Mouse (Mus musculus) hindbrain, embryonic 11.5 days (tissue): ENCODE results near the gene Tnip1. TPM values are rescaled to one million over a fixed set of nuclear protein-coding genes. Genes with fewer than 3 reads are reported as not detected.

ENCODE experiments used
- ATAC-seq: fragments of 200-750 bp; cut with Nextera tagmentation; 2 replicates; pipeline ENCODE4 v1.8.0; 2017; ENCODE audit warnings: mild to moderate bottlenecking, moderate TSS enrichment, moderate library complexity; ENCODE audit not compliant: low FRiP score
- DNase-seq: peaks from one replicate; pipeline ENCODE4 v3.0.0-alpha.2; 2015; ENCODE audit warnings: low spot score
- H3K27ac ChIP-seq: fragments of 300-500 bp; sonication (generic); 2 replicates; pipeline ENCODE4 v1.5.1; 2014; ENCODE audit warnings: mild to moderate bottlenecking, low read depth, low read length
- H3K27me3 ChIP-seq: fragments of 300-500 bp; sonication (generic); 2 replicates; pipeline ENCODE4 v1.6.1; 2014; ENCODE audit warnings: mild to moderate bottlenecking, low read length, moderate library complexity, mixed read lengths; ENCODE audit not compliant: control insufficient read depth, insufficient read depth
- H3K36me3 ChIP-seq: fragments of 300-500 bp; sonication (generic); 2 replicates; pipeline ENCODE4 v1.6.1; 2014; ENCODE audit warnings: mild to moderate bottlenecking, low read length, moderate library complexity, mixed read lengths; ENCODE audit not compliant: control insufficient read depth, insufficient read depth
- H3K4me1 ChIP-seq: fragments of 300-500 bp; sonication (generic); replicated peaks from 2 replicates; pipeline ENCODE4 v1.6.1; 2014; ENCODE audit warnings: low read length, mixed read lengths; ENCODE audit not compliant: control insufficient read depth, insufficient read depth
- H3K4me2 ChIP-seq: fragments of 300-500 bp; sonication (generic); replicated peaks from 2 replicates; pipeline ENCODE4 v1.6.1; 2014; ENCODE audit warnings: mild to moderate bottlenecking, low read depth, low read length
- H3K4me3 ChIP-seq: fragments of 300-500 bp; sonication (generic); 2 replicates; pipeline ENCODE4 v1.5.1; 2014; ENCODE audit warnings: low read depth, low read length
- H3K9ac ChIP-seq: fragments of 300-500 bp; sonication (generic); 2 replicates; pipeline ENCODE4 v1.6.1; 2014; ENCODE audit warnings: low read depth, low read length
- H3K9me3 ChIP-seq: fragments of 300-500 bp; sonication (generic); 2 replicates; pipeline ENCODE4 v1.6.1; 2016; ENCODE audit warnings: low read length; ENCODE audit not compliant: control insufficient read depth
- WGBS: fragments of 180-500 bp; shearing (Covaris S2); extraction: QIAGEN DNeasy Blood & Tissue Kit; methylation state at CpG from one replicate; pipeline ENCODE4 v1.1.7; 2014; 5-methylcytosine and 5-hydroxymethylcytosine counted together
- polyA plus RNA-seq: library from polyadenylated mRNA; unstranded; fragments of >200 nt; fragmentation: Nextera tagmentation; extraction: Ambion mirVana; gene quantifications from 2 replicates; pipeline ENCODE4 v1.2.1, GENCODE M21; 2014

Tnip1 gene
- polyA plus RNA-seq, 1 experiment from 2014 or later = 10.3 TPM

GRCm38 (mm10) chr11:54881051-54881474, 81.7 kb downstream of the Tnip1 start:
- no peaks in the 10 kb centered on the region for H3K27me3 ChIP-seq
- 2% methylated on average over 2 of the region's 2 CpGs for WGBS
- H3K27ac ChIP-seq = no peak overlapping the region
- DNase-seq (no peak), ATAC-seq (no peak)
- no peaks in the 10 kb centered on the region for H3K4me1 ChIP-seq
- no peaks in the 10 kb centered on the region for H3K9me3 ChIP-seq
- H3K4me3 ChIP-seq = no peak overlapping the region
- no peaks in the 10 kb centered on the region for H3K36me3 ChIP-seq
- H3K9ac ChIP-seq = no peak overlapping the region
- H3K4me2 ChIP-seq = no peak overlapping the region

- DNase-seq (no peak), ATAC-seq (no peak)
- WGBS = 78% methylated on average over 10 of the region's 10 CpGs
Measured at GRCm38 (mm10) chr11:54879922-54880321, 82.8 kb downstream of the Tnip1 start.

DNA sequence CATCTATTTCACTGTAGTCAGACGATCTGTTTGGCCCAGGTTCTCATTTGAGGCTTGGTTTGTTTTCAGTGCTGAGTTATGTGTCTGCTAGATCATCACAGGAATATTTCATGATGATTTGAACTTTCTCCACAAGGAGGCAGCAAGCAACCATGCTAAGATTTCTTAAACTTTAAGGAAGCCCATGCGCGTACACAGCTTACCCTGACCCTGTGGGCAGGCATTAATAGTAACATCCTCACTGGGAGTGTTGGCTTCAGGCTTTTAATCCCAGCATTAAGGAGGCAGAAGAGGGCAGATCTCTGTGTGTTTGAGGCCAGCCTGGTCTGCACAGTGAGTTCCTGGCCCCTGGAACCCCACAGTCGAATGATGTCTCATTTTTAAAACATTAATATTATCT, 83.3 kb downstream of the Tnip1 start:
- peak; percentile 72 for DNase-seq
- ATAC-seq = no peak
- H3K9me3 ChIP-seq = no peaks in the 10 kb centered on the region

More at GRCm38 (mm10) chr11:54879922-54880321, 82.8 kb downstream of the Tnip1 start:
- no peak overlapping the region for H3K27ac ChIP-seq
- no peak overlapping the region for H3K4me3 ChIP-seq
- no peaks in the 10 kb centered on the region for H3K9me3 ChIP-seq
- H3K27me3 ChIP-seq = no peaks in the 10 kb centered on the region
- no peak overlapping the region for H3K4me2 ChIP-seq
- H3K36me3 ChIP-seq = no peaks in the 10 kb centered on the region
- no peak overlapping the region for H3K9ac ChIP-seq
- no peaks in the 10 kb centered on the region for H3K4me1 ChIP-seq

GRCm38 (mm10) chr11:54878893-54879292, 83.8 kb downstream of the Tnip1 start:
- 87% methylated on average over 6 of the region's 6 CpGs for WGBS
- H3K4me1 ChIP-seq = no peaks in the 10 kb centered on the region
- H3K4me2 ChIP-seq = no peak overlapping the region
- ATAC-seq = no peak
- H3K4me3 ChIP-seq = no peak overlapping the region
- no peak overlapping the region for H3K9ac ChIP-seq
- H3K27me3 ChIP-seq = no peaks in the 10 kb centered on the region
- peaks cover 2% of the 10 kb centered on the region; the same call in 1 of the 2 replicates for H3K36me3 ChIP-seq
- no peak for DNase-seq
- no peaks in the 10 kb centered on the region for H3K9me3 ChIP-seq
- H3K27ac ChIP-seq = no peak overlapping the region

More for the DNA sequence above, 83.3 kb downstream of the Tnip1 start:
- Histone ChIP-seq H3K4me2 (no peak overlapping the region), H3K4me1 (no peaks in the 10 kb centered on the region), H3K36me3 (no peaks in the 10 kb centered on the region), H3K4me3 (no peak overlapping the region), H3K27ac (no peak overlapping the region), H3K9ac (no peak overlapping the region), H3K27me3 (no peaks in the 10 kb centered on the region)
- 44% methylated on average over 4 of the region's 4 CpGs for WGBS

DNA sequence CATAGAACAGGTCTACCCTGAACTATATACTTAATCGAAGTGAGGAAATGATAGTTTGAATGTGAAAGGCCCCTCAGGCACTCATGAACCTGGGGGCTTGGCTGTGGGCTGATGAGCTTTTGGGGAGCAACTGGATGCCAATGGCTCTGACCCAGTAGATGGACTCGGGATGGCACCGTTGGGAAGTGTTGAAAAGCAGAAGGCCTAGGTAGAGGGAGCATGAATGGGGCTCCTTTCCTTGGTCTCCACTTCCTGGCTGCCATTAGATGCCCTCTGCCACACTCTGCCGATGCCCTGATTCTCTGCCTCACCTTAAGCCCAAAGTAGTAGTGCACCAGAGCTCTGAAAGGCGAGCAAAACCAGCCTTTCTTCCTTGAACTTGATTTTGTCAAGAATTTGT, 86.7 kb downstream of the Tnip1 start:
- no peak for ATAC-seq
- Histone ChIP-seq H3K27me3 (no peaks in the 10 kb centered on the region), H3K4me2 (no peak overlapping the region), H3K36me3 (peaks cover 9% of the 10 kb centered on the region), H3K27ac (no peak overlapping the region), H3K4me3 (no peak overlapping the region), H3K9ac (no peak overlapping the region), H3K4me1 (no peaks in the 10 kb centered on the region), H3K9me3 (no peaks in the 10 kb centered on the region)
- DNase-seq = no peak
- WGBS = 89% methylated on average over 5 of the region's 5 CpGs

- ATAC-seq (no peak), DNase-seq (no peak)
- Histone ChIP-seq H3K36me3 (peaks cover 12% of the 10 kb centered on the region), H3K4me3 (no peak overlapping the region), H3K9ac (no peak overlapping the region), H3K4me1 (0 out of 2 replicates have a peak, but pooled peaks cover 2% of the 10 kb centered on the region), H3K4me2 (no peak overlapping the region), H3K27me3 (no peaks in the 10 kb centered on the region), H3K27ac (no peak overlapping the region), H3K9me3 (no peaks in the 10 kb centered on the region)
- 82% methylated on average over 7 of the region's 7 CpGs for WGBS
Measured at GRCm38 (mm10) chr11:54871831-54872537, 90.7 kb downstream of the Tnip1 start.

GRCm38 (mm10) chr11:54869318-54869717, 93.4 kb downstream of the Tnip1 start:
- DNase-seq = no peak
- no peak for ATAC-seq
- Histone ChIP-seq H3K27ac (no peak overlapping the region), H3K4me2 (no peak overlapping the region), H3K4me1 (0 out of 2 replicates have a peak, but pooled peaks cover 2% of the 10 kb centered on the region), H3K36me3 (peaks cover 12% of the 10 kb centered on the region), H3K9me3 (no peaks in the 10 kb centered on the region), H3K9ac (no peak overlapping the region), H3K4me3 (no peak overlapping the region), H3K27me3 (no peaks in the 10 kb centered on the region)
- 88% methylated on average over 3 of the region's 3 CpGs for WGBS

DNA sequence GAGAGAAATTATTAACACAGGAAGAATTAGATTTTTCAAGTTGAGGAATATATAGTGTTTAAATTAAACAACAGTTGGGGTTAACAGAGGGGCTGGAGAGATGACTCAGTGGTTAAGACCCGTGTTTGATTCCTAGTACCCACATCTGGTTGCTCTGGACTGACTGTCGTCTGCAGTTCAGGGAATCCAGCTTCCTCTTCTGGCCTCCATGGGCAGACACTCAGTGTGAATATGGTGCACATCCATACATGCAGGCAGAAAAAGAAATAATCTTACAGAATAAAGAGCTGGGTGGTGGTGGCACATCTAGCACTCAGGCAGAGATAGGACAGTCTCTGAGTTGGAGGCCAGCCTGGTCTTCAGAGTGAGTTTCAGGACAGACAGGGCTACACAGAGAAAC, 94.3 kb downstream of the Tnip1 start:
- Histone ChIP-seq H3K27ac (no peak overlapping the region), H3K4me2 (no peak overlapping the region), H3K4me1 (0 out of 2 replicates have a peak, but pooled peaks cover 2% of the 10 kb centered on the region), H3K9ac (no peak overlapping the region), H3K9me3 (no peaks in the 10 kb centered on the region), H3K4me3 (no peak overlapping the region), H3K27me3 (no peaks in the 10 kb centered on the region), H3K36me3 (peaks cover 10% of the 10 kb centered on the region)
- DNase-seq (no peak), ATAC-seq (no peak)
- WGBS = 84% methylated on average over 2 of the region's 2 CpGs

DNA sequence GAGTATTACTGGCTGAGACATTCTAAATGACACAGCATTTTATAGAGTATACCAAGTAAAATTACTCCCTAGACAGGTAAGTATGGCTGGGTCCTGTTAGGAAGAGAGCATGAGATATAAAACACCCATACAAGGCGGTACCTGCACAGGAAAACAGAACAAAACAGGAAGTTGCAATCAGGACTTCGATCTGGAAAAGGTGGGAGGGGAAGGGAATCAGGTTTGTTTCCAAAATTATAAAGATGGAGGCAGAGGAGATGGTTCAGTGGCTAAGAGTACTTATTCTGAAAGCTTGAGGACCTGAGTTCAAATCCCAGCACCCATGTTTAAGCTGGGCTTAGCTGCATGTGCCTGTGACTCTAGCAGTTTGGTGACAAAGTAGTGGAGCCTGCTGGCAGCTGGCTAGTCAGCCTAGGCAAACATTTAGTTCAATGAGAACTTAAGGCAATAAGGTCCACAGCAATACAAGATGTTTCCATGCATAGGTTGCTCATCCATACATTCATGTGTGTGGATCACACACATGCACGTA, 94.7 kb downstream of the Tnip1 start:
- no peaks in the 10 kb centered on the region for H3K9me3 ChIP-seq
- peaks cover 10% of the 10 kb centered on the region for H3K36me3 ChIP-seq
- H3K4me3 ChIP-seq = peak overlapping the region; percentile 95; the same call in 1 of the 2 replicates
- no peak overlapping the region for H3K27ac ChIP-seq
- no peak overlapping the region; the same call in 1 of the 2 replicates for H3K9ac ChIP-seq
- ATAC-seq (no peak), DNase-seq (no peak)
- H3K27me3 ChIP-seq = no peaks in the 10 kb centered on the region
- WGBS = 91% methylated on average over 3 of the region's 3 CpGs
- H3K4me1 ChIP-seq = 0 out of 2 replicates have a peak, but pooled peaks cover 2% of the 10 kb centered on the region
- peak overlapping the region; percentile 54 for H3K4me2 ChIP-seq
